Mouse (Mus musculus) hindbrain, postnatal 0 days (tissue): ENCODE results near the gene Dlx1. TPM values are rescaled to one million over a fixed set of nuclear protein-coding genes. Genes with fewer than 3 reads are reported as not detected.

Experiments
- ATAC-seq: fragments of 200-750 bp; cut with Nextera tagmentation; 2 replicates; pipeline ENCODE4 v1.8.0; 2017; ENCODE audit warnings: mild to moderate bottlenecking, moderate TSS enrichment, moderate library complexity
- DNase-seq: peaks from one replicate; pipeline ENCODE4 v3.0.0-alpha.2; 2015; ENCODE audit warnings: low spot score
- H3K27ac ChIP-seq: fragments of 300-500 bp; sonication (generic); 2 replicates; pipeline ENCODE4 v1.5.1; 2014; ENCODE audit warnings: mild to moderate bottlenecking
- H3K27me3 ChIP-seq: fragments of 300-500 bp; sonication (generic); 2 replicates; pipeline ENCODE4 v1.6.1; 2014; ENCODE audit warnings: low read length, mixed read lengths; ENCODE audit not compliant: insufficient read depth
- H3K36me3 ChIP-seq: fragments of 300-500 bp; sonication (generic); 2 replicates; pipeline ENCODE4 v1.6.1; 2014; ENCODE audit warnings: low read length, mixed read lengths; ENCODE audit not compliant: insufficient read depth
- H3K4me1 ChIP-seq: fragments of 300-500 bp; sonication (generic); 2 replicates; pipeline ENCODE4 v1.6.1; 2014; ENCODE audit warnings: antibody characterized with exemption, low read length, mixed read lengths; ENCODE audit not compliant: insufficient read depth
- H3K4me2 ChIP-seq: fragments of 300-500 bp; sonication (generic); 2 replicates; pipeline ENCODE4 v1.6.1; 2014; ENCODE audit warnings: low read depth, mild to moderate bottlenecking, low read length, moderate library complexity, mixed read lengths
- H3K4me3 ChIP-seq: fragments of 300-500 bp; sonication (generic); 2 replicates; pipeline ENCODE4 v1.5.1; 2014; ENCODE audit warnings: low read length
- H3K9ac ChIP-seq: fragments of 300-500 bp; sonication (generic); replicated peaks from 2 replicates; pipeline ENCODE4 v1.6.1; 2014; ENCODE audit warnings: mild to moderate bottlenecking, low read length, moderate library complexity, mixed read lengths
- H3K9me3 ChIP-seq: fragments of 300-500 bp; sonication (generic); 2 replicates; pipeline ENCODE4 v1.6.1; 2016; ENCODE audit warnings: low read length, mixed read lengths
- CTCF ChIP-seq: IDR thresholded peaks from 2 replicates; pipeline ENCODE4 v1.5.1; 2016; ENCODE audit warnings: antibody characterized with exemption, control low read depth, low read depth
- WGBS: fragments of 180-500 bp; shearing (Covaris S2); extraction: QIAGEN DNeasy Blood & Tissue Kit; methylation state at CpG from one replicate; pipeline ENCODE4 v1.1.7; 2014; 5-methylcytosine and 5-hydroxymethylcytosine counted together
- polyA plus RNA-seq: library from polyadenylated mRNA; unstranded; fragments of >200 nt; fragmentation: Nextera tagmentation; extraction: Ambion mirVana; gene quantifications from 2 replicates; pipeline ENCODE4 v1.2.1, GENCODE M21; 2015
- total RNA-seq: library from RNA; depleted of rRNA; stranded (reverse); fragments of >200 nt; gene quantifications from 2 replicates; pipeline ENCODE4 v1.2.3, GENCODE M21; 2014

Dlx1 gene
- total and polyA plus RNA-seq, 2 experiments from 2014 or later = 3.5 TPM; not detected in 1

- Histone ChIP-seq H3K27ac (no peak overlapping the region), H3K27me3 (peaks cover 77% of the 10 kb centered on the region), H3K9ac (no peak overlapping the region), H3K4me2 (no peak overlapping the region), H3K9me3 (no peaks in the 10 kb centered on the region), H3K4me1 (peaks cover 8% of the 10 kb centered on the region; the same call in 1 of the 2 replicates), H3K36me3 (no peaks in the 10 kb centered on the region), H3K4me3 (no peak overlapping the region)
- DNase-seq (no peak), ATAC-seq (no peak)
- no peak for TF ChIP-seq CTCF
- 5% methylated on average over 11 of the region's 11 CpGs for WGBS
Measured at GRCm38 (mm10) chr2:71542227-71542815, 14.4 kb downstream of the Dlx1 start.

GRCm38 (mm10) chr2:71542816-71543301, 14.9 kb downstream of the Dlx1 start:
- under 1% methylated on average over 28 of the region's 30 CpGs for WGBS
- no peak for DNase-seq
- no peak overlapping the region for H3K9ac ChIP-seq
- no peak overlapping the region for H3K4me3 ChIP-seq
- no peak for TF ChIP-seq CTCF
- no peaks in the 10 kb centered on the region for H3K36me3 ChIP-seq
- no peak overlapping the region for H3K4me2 ChIP-seq
- peaks cover 8% of the 10 kb centered on the region; the same call in 1 of the 2 replicates for H3K4me1 ChIP-seq
- no peaks in the 10 kb centered on the region for H3K9me3 ChIP-seq
- H3K27ac ChIP-seq = no peak overlapping the region
- H3K27me3 ChIP-seq = peaks cover 76% of the 10 kb centered on the region
- ATAC-seq = no peak; the same call in 1 of the 2 replicates

DNA sequence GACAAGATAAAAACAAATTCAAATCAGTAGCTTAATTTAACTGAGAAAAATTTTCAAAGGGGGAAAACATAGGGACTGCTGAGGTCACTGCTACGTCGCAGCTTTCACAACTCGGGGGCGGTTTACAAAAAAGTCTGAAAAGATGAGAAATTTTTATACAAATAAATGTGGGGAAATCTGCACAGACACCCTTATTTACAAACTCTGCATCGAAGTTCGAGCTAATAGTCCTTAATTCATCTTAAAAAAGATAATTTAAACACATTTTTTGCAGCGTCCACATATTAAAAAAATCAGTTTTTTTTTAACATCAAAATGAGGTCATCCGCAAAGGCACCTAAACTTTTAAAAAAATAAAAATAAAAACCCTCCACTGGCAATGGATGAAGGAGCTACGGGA, 15.6 kb downstream of the Dlx1 start:
- H3K27me3 ChIP-seq = peaks cover 74% of the 10 kb centered on the region
- no peak for ATAC-seq

GRCm38 (mm10) chr2:71543948-71544347, 16.0 kb downstream of the Dlx1 start:
- H3K27me3 ChIP-seq = peaks cover 73% of the 10 kb centered on the region
- ATAC-seq (no peak), DNase-seq (no peak)
- no peak overlapping the region for H3K27ac ChIP-seq
- no peak overlapping the region for H3K9ac ChIP-seq
- no peak overlapping the region for H3K4me2 ChIP-seq
- H3K4me1 ChIP-seq = peaks cover 8% of the 10 kb centered on the region; the same call in 1 of the 2 replicates
- no peak overlapping the region for H3K4me3 ChIP-seq
- H3K9me3 ChIP-seq = no peaks in the 10 kb centered on the region
- 3% methylated on average over 20 of the region's 20 CpGs for WGBS
- no peaks in the 10 kb centered on the region for H3K36me3 ChIP-seq
- no peak for TF ChIP-seq CTCF

More for the DNA sequence above, 15.6 kb downstream of the Dlx1 start:
- no peaks in the 10 kb centered on the region for H3K9me3 ChIP-seq
- H3K4me3 ChIP-seq = no peak overlapping the region
- no peak for TF ChIP-seq CTCF
- no peak overlapping the region for H3K27ac ChIP-seq
- H3K4me1 ChIP-seq = peaks cover 8% of the 10 kb centered on the region; the same call in 1 of the 2 replicates
- no peak for DNase-seq
- no peaks in the 10 kb centered on the region for H3K36me3 ChIP-seq
- no peak overlapping the region for H3K9ac ChIP-seq
- H3K4me2 ChIP-seq = no peak overlapping the region
- WGBS = 6% methylated on average over 9 of the region's 9 CpGs

DNA sequence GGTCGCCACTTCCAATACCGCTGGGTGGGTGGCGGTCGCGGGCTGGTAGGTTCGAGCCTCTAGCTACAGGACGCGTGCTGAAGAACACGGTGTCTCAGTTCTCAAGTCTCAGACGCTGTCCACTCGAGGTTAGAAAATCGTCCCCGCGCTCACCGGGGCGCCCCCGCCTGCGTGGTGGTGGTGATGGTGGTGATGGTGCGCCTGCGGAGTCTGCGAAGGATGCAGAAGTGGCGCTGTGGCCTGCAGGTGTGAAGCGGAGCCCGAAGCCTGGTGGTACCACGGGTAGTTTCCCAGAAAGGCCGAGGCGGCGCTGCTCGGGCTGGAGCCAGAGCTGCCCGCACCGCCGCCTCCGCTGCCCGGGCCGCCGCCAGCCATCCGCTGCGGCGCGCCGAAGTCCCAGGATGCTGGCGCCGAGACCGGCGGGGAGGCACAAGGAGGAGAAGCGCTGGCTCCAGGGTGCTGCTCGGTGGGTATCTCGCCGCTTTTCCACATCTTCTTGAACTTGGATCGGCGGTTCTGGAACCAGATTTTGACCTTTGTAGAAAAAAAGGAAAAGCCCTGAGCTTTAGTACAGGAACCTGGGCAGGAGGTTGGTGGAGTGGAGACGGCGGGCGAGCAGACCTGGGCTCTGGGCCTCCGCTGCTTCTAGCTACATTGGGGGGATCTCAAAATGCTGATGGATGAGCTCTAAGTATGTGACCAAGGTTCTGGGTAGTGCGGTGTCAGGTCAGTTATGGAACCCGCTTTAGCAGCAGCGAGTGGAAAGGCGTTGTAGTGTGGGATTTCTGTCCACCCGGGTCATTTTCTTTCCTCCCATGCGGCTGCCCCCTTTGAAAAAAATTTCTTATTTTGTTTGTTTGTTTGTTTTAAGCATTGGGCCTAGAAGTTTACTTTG, 16.7 kb downstream of the Dlx1 start:
- Histone ChIP-seq H3K4me2 (no peak overlapping the region), H3K4me1 (peaks cover 8% of the 10 kb centered on the region; the same call in 1 of the 2 replicates), H3K36me3 (no peaks in the 10 kb centered on the region), H3K9me3 (no peaks in the 10 kb centered on the region), H3K27me3 (peaks cover 71% of the 10 kb centered on the region), H3K9ac (no peak overlapping the region; the same call in 1 of the 2 replicates), H3K4me3 (no peak overlapping the region; the same call in 1 of the 2 replicates), H3K27ac (no peak overlapping the region)
- DNase-seq (no peak), ATAC-seq (no peak)
- 1% methylated on average over 61 of the region's 61 CpGs for WGBS
- TF ChIP-seq CTCF = no peak

DNA sequence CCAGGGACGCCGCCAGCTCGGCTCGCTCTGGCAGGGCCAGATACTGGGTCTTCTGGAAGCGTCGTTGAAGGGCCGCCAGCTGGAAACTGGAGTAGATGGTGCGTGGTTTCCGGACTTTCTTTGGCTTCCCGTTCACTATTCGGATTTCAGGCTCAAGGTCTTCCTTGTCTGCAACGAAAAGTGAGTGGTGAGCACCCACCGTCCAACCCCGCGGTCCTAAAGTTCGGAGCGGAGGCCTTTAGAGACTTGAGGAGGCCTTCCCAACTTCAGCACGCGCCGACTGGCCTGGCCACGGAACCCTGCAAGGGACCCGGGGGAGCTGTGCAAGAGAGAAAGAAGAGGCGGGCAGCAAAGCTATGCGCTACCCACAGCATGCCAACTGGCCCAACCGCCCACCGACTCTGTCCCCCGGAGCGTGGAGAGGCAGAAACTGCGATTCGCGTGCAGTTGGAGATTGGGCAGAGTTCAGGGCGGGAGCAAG, 17.5 kb downstream of the Dlx1 start:
- WGBS = 1% methylated on average over 32 of the region's 32 CpGs
- Histone ChIP-seq H3K4me1 (peaks cover 8% of the 10 kb centered on the region; the same call in 1 of the 2 replicates), H3K36me3 (no peaks in the 10 kb centered on the region), H3K27me3 (peaks cover 77% of the 10 kb centered on the region), H3K4me3 (peak overlapping the region; percentile 36), H3K9ac (no peak overlapping the region), H3K4me2 (peak overlapping the region; percentile 74), H3K9me3 (no peaks in the 10 kb centered on the region), H3K27ac (no peak overlapping the region)
- peak; percentile 16; the same call in 1 of the 2 replicates for ATAC-seq
- DNase-seq = no peak
- TF ChIP-seq CTCF = no peak
